Mouse (Mus musculus) heart, embryonic 12.5 days (tissue): ENCODE data around the gene Slc30a2. TPM values are rescaled to one million over a fixed set of nuclear protein-coding genes. Genes with fewer than 3 reads are reported as not detected.
"Not testable (repeated sequence)": the region's sequence is repeated elsewhere in the genome, so short reads cannot be mapped to it uniquely, and the experiment has no call there.

ENCODE experiments used
- ATAC-seq: fragments of 200-750 bp; cut with Nextera tagmentation; 2 replicates; pipeline ENCODE4 v1.8.0; 2017; ENCODE audit warnings: moderate TSS enrichment, moderate library complexity; ENCODE audit not compliant: insufficient number of reproducible peaks, low FRiP score
- H3K27ac ChIP-seq: fragments of 300-500 bp; sonication (generic); 2 replicates; pipeline ENCODE4 v1.5.1; 2016; ENCODE audit warnings: mild to moderate bottlenecking, moderate library complexity; ENCODE audit not compliant: poor library complexity, severe bottlenecking
- H3K27me3 ChIP-seq: fragments of 300-500 bp; sonication (generic); replicated peaks from 2 replicates; pipeline ENCODE4 v1.6.1; 2016; ENCODE audit warnings: mild to moderate bottlenecking, moderate library complexity
- H3K36me3 ChIP-seq: fragments of 300-500 bp; sonication (generic); 2 replicates; pipeline ENCODE4 v1.6.1; 2016; ENCODE audit warnings: mild to moderate bottlenecking, moderate library complexity
- H3K4me1 ChIP-seq: fragments of 300-500 bp; sonication (generic); replicated peaks from 2 replicates; pipeline ENCODE4 v1.6.1; 2016; ENCODE audit warnings: mild to moderate bottlenecking
- H3K4me2 ChIP-seq: fragments of 300-500 bp; sonication (generic); 2 replicates; pipeline ENCODE4 v1.6.1; 2016; ENCODE audit warnings: mild to moderate bottlenecking, moderate library complexity
- H3K4me3 ChIP-seq: fragments of 300-500 bp; sonication (generic); 2 replicates; pipeline ENCODE4 v1.5.1; 2016; ENCODE audit warnings: mild to moderate bottlenecking
- H3K9ac ChIP-seq: fragments of 300-500 bp; sonication (generic); 2 replicates; pipeline ENCODE4 v1.6.1; 2016; ENCODE audit warnings: mild to moderate bottlenecking, moderate library complexity
- H3K9me3 ChIP-seq: fragments of 300-500 bp; sonication (generic); replicated peaks from 2 replicates; pipeline ENCODE4 v1.6.1; 2016; ENCODE audit warnings: mild to moderate bottlenecking, moderate library complexity
- WGBS: fragments of 180-500 bp; shearing (Covaris S2); methylation state at CpG from one replicate; pipeline ENCODE4 v1.1.7; 2016; 5-methylcytosine and 5-hydroxymethylcytosine counted together
- polyA plus RNA-seq: library from polyadenylated mRNA; unstranded; fragments of >200 nt; fragmentation: Nextera tagmentation; extraction: Ambion mirVana; gene quantifications from 2 replicates; pipeline ENCODE4 v1.2.1, GENCODE M21; 2016

The Slc30a2 gene
- 0.42 and 0.44 TPM in 2 replicates for polyA plus RNA-seq

- H3K9me3 ChIP-seq: peaks cover 7% of the 10 kb centered on the region; the same call in 1 of the 2 replicates
- peak within 1 kb of the TSS; percentile 48; the same call in 1 of the 2 replicates for H3K9ac ChIP-seq
- peaks cover 62% of the 10 kb centered on the region for H3K27me3 ChIP-seq
- WGBS: 2% methylated on average over 61 of the region's 61 CpGs
- H3K4me2 ChIP-seq: peak within 1 kb of the TSS; percentile 66
- H3K4me1 ChIP-seq: peaks cover 16% of the 10 kb centered on the region
- H3K4me3 ChIP-seq: peak within 1 kb of the TSS; percentile 39
- no peaks in the 10 kb centered on the region for H3K36me3 ChIP-seq
- H3K27ac ChIP-seq: no peak within 1 kb of the TSS
- ATAC-seq: no peak
These were observed at the start of gene Slc30a2 for GRCm38 (mm10) chr4:134343071-134344031. Slc30a2 (plus strand) TSS chr4:134343181.

DNA sequence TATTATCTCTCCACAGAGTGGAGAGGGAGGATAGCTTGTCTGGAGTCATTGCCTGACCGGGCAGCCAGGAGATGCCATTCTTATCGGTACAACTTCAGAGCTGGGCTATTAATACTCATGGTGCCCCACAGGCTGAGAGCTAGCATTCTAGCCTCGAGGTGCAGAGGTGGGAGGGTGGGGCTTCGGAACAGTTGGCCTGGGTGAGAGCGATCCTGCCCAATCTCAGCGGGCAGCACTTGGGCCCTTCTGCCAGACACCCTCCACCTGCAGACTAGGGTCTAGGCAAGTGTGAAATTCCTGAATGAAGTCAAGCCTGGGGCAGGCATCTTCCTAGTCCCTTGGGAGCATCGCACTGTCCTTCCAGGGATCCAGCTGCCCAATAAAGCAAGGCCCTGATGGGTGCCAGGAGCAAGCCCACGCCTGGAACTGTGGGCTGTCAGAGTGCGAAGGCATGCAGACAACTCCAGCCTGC is 49.3 kb upstream of the Slc30a2 start:
- ATAC-seq: peak; percentile 80
- WGBS: 19% methylated on average over 9 of the region's 9 CpGs
- Histone ChIP-seq H3K27ac (peak overlapping the region; percentile 91), H3K4me1 (peaks cover 42% of the 10 kb centered on the region), H3K9ac (peak overlapping the region; percentile 23; the same call in 1 of the 2 replicates), H3K4me3 (peak overlapping the region; percentile 17), H3K4me2 (peak overlapping the region; percentile 59), H3K27me3 (0 out of 2 replicates have a peak, but pooled peaks cover 3% of the 10 kb centered on the region), H3K36me3 (no peaks in the 10 kb centered on the region), H3K9me3 (peaks cover 3% of the 10 kb centered on the region; the same call in 1 of the 2 replicates)

DNA sequence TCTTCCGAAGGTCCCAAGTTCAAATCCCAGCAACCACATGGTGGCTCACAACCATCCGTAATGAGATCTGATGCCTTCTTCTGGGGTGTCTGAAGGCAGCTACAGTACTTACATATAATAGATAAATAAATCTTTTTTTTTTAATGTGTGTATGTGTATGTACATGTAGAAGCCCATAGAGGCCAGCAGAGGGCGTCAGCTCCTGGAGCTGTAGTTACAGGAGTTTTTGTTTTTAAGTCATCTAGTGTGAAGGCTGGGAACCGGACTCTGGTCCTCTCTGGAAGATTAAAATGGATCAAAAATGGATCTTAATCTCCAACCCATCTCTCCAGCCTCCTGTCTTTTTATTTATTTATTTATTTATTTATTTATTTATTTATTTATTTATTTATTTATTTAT is 46.9 kb upstream of the Slc30a2 start:
- H3K27ac ChIP-seq, H3K36me3 ChIP-seq, H3K9ac ChIP-seq, H3K9me3 ChIP-seq, H3K4me2 ChIP-seq, H3K27me3 ChIP-seq, H3K4me3 ChIP-seq, ATAC-seq: not testable (repeated sequence)
- 86% methylated on average over 4 of the region's 4 CpGs for WGBS
- peaks cover 56% of the 10 kb centered on the region for H3K4me1 ChIP-seq

- 89% methylated on average over 4 of the region's 4 CpGs for WGBS
- H3K4me3 ChIP-seq: no peak overlapping the region
- peaks cover 3% of the 10 kb centered on the region; the same call in 1 of the 2 replicates for H3K9me3 ChIP-seq
- no peaks in the 10 kb centered on the region for H3K36me3 ChIP-seq
- no peak for ATAC-seq
- no peak overlapping the region for H3K27ac ChIP-seq
- H3K4me1 ChIP-seq: peaks cover 56% of the 10 kb centered on the region
- H3K27me3 ChIP-seq: 0 out of 2 replicates have a peak, but pooled peaks cover 3% of the 10 kb centered on the region
- H3K9ac ChIP-seq: no peak overlapping the region
- H3K4me2 ChIP-seq: no peak overlapping the region
These were observed 46.5 kb upstream of the Slc30a2 start for GRCm38 (mm10) chr4:134296523-134296922.

DNA sequence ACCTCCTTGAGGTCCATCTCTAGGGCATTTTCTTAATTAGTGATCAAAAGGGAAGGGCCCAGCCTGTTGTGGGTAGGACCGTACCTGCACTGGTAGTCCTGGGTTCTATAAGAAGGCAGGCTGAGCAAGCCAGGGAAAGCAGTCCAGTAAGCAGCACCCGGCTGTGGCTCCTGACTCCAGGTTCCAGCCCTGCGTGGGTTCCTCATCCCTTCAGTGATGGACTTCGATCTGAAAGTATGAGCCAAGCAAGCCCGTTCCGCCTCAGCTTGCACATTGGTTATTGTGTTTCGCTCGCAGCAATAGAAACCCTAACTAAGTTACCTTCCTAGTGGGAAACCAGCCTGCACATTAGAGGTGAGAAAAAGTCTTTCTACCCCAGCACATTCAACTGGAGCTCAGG is 45.6 kb upstream of the Slc30a2 start:
- WGBS: 89% methylated on average over 8 of the region's 8 CpGs
- ATAC-seq: no peak
- peaks cover 3% of the 10 kb centered on the region; the same call in 1 of the 2 replicates for H3K9me3 ChIP-seq

DNA sequence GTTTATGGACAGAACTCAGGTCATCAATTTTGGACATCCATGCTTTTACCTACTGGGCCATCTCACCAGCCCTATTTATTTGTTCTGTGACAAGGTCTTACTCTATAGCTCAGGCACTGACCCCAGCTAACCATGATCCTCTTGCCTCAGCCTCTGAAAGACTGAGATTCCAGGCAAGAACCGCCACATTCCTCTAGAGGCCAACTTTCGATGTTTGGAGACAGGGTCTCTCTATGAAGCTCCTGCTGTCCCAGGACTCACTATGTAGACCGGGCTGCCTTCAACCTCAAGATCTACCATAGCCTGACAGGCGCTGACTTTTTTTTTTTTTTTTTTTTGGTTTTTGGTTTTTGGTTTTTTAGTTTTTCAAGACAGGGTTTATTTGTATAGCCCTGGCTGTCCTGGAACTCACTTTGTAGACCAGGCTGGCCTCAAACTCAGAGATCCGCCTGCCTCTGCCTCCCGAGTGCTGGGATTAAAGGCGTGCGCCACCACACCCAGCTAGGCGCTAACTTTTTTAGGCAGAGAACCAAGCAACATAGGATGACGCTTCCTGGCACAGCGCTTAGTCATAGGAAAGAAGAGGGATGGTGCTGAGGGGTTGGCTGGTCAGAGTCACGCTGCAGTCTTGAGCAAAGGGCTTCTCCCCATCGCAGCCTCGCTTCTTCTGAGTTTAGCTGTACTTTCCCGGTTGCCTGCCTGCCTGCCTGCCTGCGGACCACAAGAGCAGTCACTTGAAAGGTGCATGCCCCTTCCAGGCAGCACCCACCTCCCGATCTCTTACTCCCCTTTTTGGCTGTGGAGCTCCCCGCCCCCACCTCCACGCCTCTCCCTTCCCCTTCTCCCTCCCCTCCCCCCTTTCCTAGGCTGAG is 44.1 kb upstream of the Slc30a2 start:
- peak overlapping the region; percentile 41 for H3K4me2 ChIP-seq
- no peak overlapping the region for H3K4me3 ChIP-seq
- peaks cover 3% of the 10 kb centered on the region; the same call in 1 of the 2 replicates for H3K9me3 ChIP-seq
- H3K4me1 ChIP-seq: peaks cover 48% of the 10 kb centered on the region
- no peaks in the 10 kb centered on the region for H3K36me3 ChIP-seq
- WGBS: 62% methylated on average over 19 of the region's 19 CpGs
- H3K27ac ChIP-seq: peak overlapping the region; percentile 82
- peak overlapping the region; percentile 42; the same call in 1 of the 2 replicates for H3K9ac ChIP-seq
- no peaks in the 10 kb centered on the region for H3K27me3 ChIP-seq
- ATAC-seq: no peak

More for the DNA sequence above, 45.6 kb upstream of the Slc30a2 start:
- no peaks in the 10 kb centered on the region for H3K36me3 ChIP-seq
- H3K27me3 ChIP-seq: 0 out of 2 replicates have a peak, but pooled peaks cover 3% of the 10 kb centered on the region
- H3K9ac ChIP-seq: no peak overlapping the region
- no peak overlapping the region for H3K4me2 ChIP-seq
- no peak overlapping the region for H3K4me3 ChIP-seq
- H3K4me1 ChIP-seq: peaks cover 57% of the 10 kb centered on the region
- 0 out of 2 replicates have a peak overlapping the region, but pooled peaks have one; percentile 2 for H3K27ac ChIP-seq

DNA sequence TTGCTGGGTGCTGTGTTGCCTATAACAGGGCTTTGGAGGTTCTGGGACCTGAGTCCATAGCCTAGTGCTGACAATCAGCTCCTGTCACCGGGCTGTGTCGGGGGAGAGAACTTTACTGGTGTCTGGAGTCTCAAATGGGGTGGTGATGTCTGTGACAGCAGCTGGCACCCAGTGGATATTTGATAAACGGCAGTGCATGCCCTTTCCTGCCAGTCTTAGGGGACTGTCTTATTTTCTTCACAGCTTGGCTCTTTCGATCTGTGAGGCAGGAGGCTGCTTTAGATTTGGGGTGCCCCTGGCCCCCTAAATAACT is 43.5 kb upstream of the Slc30a2 start:
- H3K4me2 ChIP-seq: peak overlapping the region; percentile 41
- peak; percentile 40; the same call in 1 of the 2 replicates for ATAC-seq
- peaks cover 42% of the 10 kb centered on the region for H3K4me1 ChIP-seq
- peak overlapping the region; percentile 82 for H3K27ac ChIP-seq
- H3K9me3 ChIP-seq: peaks cover 3% of the 10 kb centered on the region; the same call in 1 of the 2 replicates
- H3K4me3 ChIP-seq: no peak overlapping the region
- 24% methylated on average over 4 of the region's 4 CpGs for WGBS
- H3K27me3 ChIP-seq: no peaks in the 10 kb centered on the region
- peak overlapping the region; percentile 42; the same call in 1 of the 2 replicates for H3K9ac ChIP-seq
- no peaks in the 10 kb centered on the region for H3K36me3 ChIP-seq

GRCm38 (mm10) chr4:134300316-134300715 is 42.7 kb upstream of the Slc30a2 start:
- Histone ChIP-seq H3K9me3 (peaks cover 3% of the 10 kb centered on the region; the same call in 1 of the 2 replicates), H3K4me2 (peak overlapping the region; percentile 41), H3K4me1 (peaks cover 39% of the 10 kb centered on the region), H3K36me3 (no peaks in the 10 kb centered on the region), H3K9ac (no peak overlapping the region), H3K4me3 (no peak overlapping the region), H3K27me3 (no peaks in the 10 kb centered on the region), H3K27ac (peak overlapping the region; percentile 82)
- ATAC-seq: peak; percentile 16; the same call in 1 of the 2 replicates
- 45% methylated on average over 9 of the region's 9 CpGs for WGBS

GRCm38 (mm10) chr4:134302084-134302483 is 40.9 kb upstream of the Slc30a2 start:
- Histone ChIP-seq H3K27me3 (no peaks in the 10 kb centered on the region), H3K4me3 (no peak overlapping the region), H3K9ac (no peak overlapping the region), H3K4me2 (no peak overlapping the region), H3K36me3 (no peaks in the 10 kb centered on the region), H3K27ac (peak overlapping the region; percentile 63), H3K9me3 (no peaks in the 10 kb centered on the region), H3K4me1 (peaks cover 45% of the 10 kb centered on the region)
- 61% methylated on average over 5 of the region's 5 CpGs for WGBS
- ATAC-seq: no peak

DNA sequence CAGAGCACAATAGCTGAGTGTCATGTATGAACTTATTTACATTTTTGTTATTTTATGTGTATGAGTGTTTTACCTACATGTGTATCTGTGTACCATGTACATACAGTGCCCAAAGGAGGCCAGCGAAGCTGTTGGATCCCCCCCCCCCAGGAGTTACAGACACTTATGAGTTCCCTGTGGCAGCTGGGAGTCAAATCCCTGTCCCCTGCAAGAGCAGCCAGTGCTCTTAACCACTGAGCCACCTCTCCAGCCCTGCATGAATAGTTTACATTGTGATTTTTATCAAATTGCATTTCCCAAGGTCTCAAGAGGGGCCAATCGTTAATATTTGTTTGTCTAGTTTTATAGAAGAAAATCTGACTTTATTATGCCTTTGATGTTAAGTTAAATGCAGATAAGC is 36.0 kb upstream of the Slc30a2 start:
- Histone ChIP-seq H3K9ac (no peak overlapping the region; the same call in 1 of the 2 replicates), H3K9me3 (no peaks in the 10 kb centered on the region), H3K27me3 (no peaks in the 10 kb centered on the region), H3K4me1 (peaks cover 27% of the 10 kb centered on the region), H3K27ac (peak overlapping the region; percentile 30; the same call in 1 of the 2 replicates), H3K36me3 (no peaks in the 10 kb centered on the region), H3K4me2 (peak overlapping the region; percentile 54), H3K4me3 (no peak overlapping the region)
- WGBS: 62% methylated on average over 2 of the region's 2 CpGs
- ATAC-seq: no peak
